Mouse (Mus musculus): ENCODE measurements around the gene Tll1.

GRCm38 (mm10) chr8:64059867-64060266 is 146.2 kb downstream of the Tll1 start:
- TF ChIP-seq GATA1 (IDR thresholded peaks at IDR 0.05; ENCODE audit: borderline replicate concordance, low read length) (no peak), FLI1 (IDR thresholded peaks at IDR 0.05; ENCODE audit: low read length) (no peak)

Measured in megakaryocyte, embryonic 14.5 days (primary cell).